Mouse (Mus musculus) erythroblast, adult 5-6 weeks (primary cell): ENCODE results near the gene Dok3. TPM values are rescaled to one million over a fixed set of nuclear protein-coding genes. Genes with fewer than 3 reads are reported as not detected.

ENCODE experiments used
- ATAC-seq: replicated peaks from 2 replicates; pipeline ENCODE4 v1.8.0; 2016; ENCODE audit warnings: moderate number of reproducible peaks, mild to moderate bottlenecking, moderate TSS enrichment, inconsistent platforms; ENCODE audit not compliant: poor library complexity, low FRiP score, severe bottlenecking
- total RNA-seq, 2 experiments: library from RNA; stranded (forward) in 1 of 2; stranded (reverse) in 1 of 2; fragments of 150-400 nt in 1 of 2; fragments of 200-764, 138-1000 nt in 1 of 2; gene quantifications; 2 replicates each; pipeline versions ENCODE4 v1.2.3 to v1.2.4; 2015 to 2017; ENCODE audit warnings: low replicate concordance in 2 of 2

Dok3 gene
- total RNA-seq, 2 experiments from 2014 or later = 12.9 to 19.2 TPM

DNA sequence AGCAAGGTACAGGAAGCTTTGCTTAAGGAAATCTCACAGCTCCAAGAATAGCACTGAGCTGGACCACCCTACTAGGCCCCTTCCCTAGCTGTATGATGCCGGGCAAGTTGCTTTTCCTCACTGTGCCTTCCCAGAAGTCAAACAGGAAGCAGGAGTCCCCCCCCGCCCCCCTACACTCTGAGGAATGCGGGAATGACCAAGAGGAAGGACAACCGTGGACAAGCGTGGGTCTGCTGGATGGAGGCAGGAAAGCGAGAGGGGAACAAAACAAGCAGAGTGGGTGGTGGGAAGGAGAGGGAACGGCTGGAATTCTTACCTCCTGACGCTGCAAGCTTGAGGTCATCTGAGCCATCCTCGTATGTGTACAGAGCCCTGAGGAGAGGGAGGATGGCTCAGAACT, 46.0 kb downstream of the Dok3 start:
- ATAC-seq = no peak

- no peak for ATAC-seq
Observed at GRCm38 (mm10) chr13:55482542-55482941, 46.6 kb downstream of the Dok3 start.

DNA sequence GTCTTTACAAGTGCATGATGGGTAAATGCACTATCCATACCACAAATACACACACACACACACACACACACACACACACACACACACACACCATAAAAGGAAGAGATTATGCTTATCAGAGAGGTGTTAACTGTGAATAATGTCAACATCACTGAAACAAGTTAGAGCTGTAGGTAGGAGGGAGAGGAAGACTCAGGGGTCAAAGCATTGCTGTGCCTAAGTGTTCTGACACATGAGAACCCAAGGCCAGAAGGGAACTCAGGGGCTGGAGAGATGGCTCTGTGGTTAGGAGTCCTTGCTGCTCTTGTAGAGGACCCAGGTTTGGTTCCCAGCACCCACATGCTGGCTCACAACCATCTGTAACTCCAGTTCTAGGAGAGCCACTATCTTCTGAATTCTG, 49.2 kb downstream of the Dok3 start:
- no peak for ATAC-seq

DNA sequence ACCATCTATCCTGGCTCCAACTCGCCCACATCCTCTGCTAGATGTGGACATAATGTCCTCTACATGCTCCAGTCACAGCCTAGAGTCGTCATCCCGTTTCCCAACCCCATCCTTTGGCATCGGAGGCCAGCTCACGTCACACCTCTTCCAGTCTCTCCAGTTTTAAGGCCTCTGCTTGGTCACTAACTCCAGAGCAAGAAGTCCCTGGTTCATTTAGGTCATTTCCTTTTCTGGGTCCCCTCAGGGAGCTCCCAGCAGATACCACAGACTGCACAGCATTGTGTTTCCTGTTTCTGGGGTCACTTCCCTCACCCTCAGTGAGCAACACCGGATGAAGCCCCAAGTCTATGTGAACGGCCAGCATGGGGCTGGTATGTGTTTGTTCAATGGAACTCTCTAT, 50.1 kb downstream of the Dok3 start:
- no peak for ATAC-seq

GRCm38 (mm10) chr13:55478036-55478435, 51.1 kb downstream of the Dok3 start:
- ATAC-seq = no peak

DNA sequence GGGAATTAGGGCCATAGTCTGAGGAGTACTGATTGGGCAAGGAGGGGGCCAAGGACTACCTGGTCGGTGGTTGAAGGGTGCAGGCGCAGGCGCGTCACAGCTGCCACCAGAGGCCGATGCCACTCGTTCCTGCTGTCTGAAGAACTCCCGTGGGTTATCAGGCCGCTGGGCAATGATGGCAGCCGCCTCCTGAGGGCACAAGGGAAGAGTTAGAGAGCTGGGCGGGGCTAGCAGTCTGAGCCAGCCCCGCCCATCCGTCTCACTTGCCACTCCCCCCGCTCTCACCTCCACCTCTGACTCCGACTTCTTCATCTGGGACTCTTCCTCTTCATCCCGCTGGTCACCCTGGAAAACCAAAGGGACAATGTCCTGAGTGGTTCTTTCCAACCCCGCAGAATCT, 51.6 kb downstream of the Dok3 start:
- ATAC-seq = no peak

DNA sequence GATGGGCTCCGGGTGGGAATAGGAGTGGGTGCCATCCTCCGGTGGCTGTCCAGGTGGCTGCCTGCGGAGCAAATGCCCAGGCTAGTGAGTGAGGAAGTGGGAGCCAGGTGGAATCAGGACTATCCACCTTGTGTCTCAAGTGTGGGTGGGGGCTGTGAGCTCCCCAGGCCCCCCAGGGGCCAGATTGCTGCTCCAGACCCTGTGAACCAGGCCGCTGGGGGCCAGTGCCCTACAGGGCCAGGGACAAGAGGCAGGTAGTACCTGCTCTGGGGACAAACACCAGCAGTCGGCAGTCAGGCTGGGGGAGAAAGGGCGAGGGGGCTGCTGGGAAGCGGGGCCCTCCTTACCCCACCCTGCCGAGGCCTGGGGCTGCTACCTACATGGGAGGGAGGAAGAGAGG, 52.8 kb downstream of the Dok3 start:
- ATAC-seq = no peak

DNA sequence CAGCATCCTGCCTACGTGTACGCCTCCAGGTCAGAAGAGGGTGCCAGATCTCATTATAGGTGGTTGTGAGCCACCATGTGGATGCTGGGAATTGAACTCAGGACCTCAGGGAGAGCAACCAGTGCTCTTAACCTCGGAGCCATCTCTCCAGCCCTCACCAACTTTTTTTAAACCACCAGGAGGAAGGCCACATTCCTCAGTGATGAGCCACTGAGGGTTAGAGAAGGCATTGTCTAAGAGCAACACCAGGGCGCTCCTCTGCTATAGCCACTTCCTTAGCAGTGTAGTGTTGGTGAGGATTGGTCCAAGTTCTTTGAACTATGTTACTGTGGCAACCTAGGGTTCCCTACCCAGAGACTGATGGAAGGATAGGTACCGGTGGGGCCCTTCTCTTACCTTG, 53.3 kb downstream of the Dok3 start:
- ATAC-seq = no peak

- ATAC-seq = no peak
Observed at GRCm38 (mm10) chr13:55474621-55475069, 54.5 kb downstream of the Dok3 start.

DNA sequence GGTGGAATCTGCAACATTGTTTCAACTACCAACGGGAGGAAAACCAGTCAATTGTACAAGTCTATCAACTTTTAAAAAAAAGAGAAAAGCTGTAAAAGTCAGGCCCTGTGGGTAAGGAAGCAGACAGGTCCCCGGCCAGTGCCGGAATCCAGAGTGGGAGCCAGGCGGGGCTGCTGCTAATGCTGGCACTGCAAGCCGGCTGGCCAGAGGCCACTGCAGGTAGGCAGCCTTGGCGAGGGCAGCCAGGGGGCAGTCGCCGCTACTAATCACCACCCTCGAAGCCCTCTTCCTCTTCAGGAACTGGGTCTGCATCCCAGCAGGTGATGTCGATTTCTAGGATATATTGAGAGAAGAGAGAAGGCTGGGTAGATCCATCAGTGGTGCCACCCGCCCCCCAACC, 55.1 kb downstream of the Dok3 start:
- no peak for ATAC-seq

Other genes with a start within 250 kb of the Dok3 start
- gene Prelid1, start 208.8 kb downstream of the Dok3 start, total RNA-seq (2015; ENCODE audit: low replicate concordance) = 130 and 134 TPM in 2 replicates
- gene Prelid1, start 208.8 kb downstream of the Dok3 start, total RNA-seq (2017; ENCODE audit: low replicate concordance) = 36.8 and 38.1 TPM in 2 replicates
- gene Rab24, start 207.3 kb downstream of the Dok3 start, total RNA-seq (2015; ENCODE audit: low replicate concordance) = 44.1 and 62.1 TPM in 2 replicates
- gene Rab24, start 207.3 kb downstream of the Dok3 start, total RNA-seq (2017; ENCODE audit: low replicate concordance) = 12.9 and 19.2 TPM in 2 replicates
- gene Mxd3, start 199.5 kb downstream of the Dok3 start, total RNA-seq (2015; ENCODE audit: low replicate concordance) = 14.2 and 15.0 TPM in 2 replicates
- gene Mxd3, start 199.5 kb downstream of the Dok3 start, total RNA-seq (2017; ENCODE audit: low replicate concordance) = 20.1 and 28.7 TPM in 2 replicates
- gene Lman2, start 166.5 kb downstream of the Dok3 start, total RNA-seq (2015; ENCODE audit: low replicate concordance) = 19.6 and 20.2 TPM in 2 replicates
- 31.8 and 33.4 TPM in 2 replicates for gene Lman2, start 166.5 kb downstream of the Dok3 start, total RNA-seq (2017; ENCODE audit: low replicate concordance)
- 9.0 and 14.2 TPM in 2 replicates for gene Rgs14, start 159.6 kb downstream of the Dok3 start, total RNA-seq (2015; ENCODE audit: low replicate concordance)
- 7.8 and 7.9 TPM in 2 replicates for gene Rgs14, start 159.6 kb downstream of the Dok3 start, total RNA-seq (2017; ENCODE audit: low replicate concordance)
- gene Slc34a1, start 131.1 kb downstream of the Dok3 start, total RNA-seq (2015; ENCODE audit: low replicate concordance) = not detected in 2 replicates
- gene Slc34a1, start 131.1 kb downstream of the Dok3 start, total RNA-seq (2017; ENCODE audit: low replicate concordance) = not detected in 2 replicates
- not detected in 2 replicates for gene Pfn3, start 114.1 kb downstream of the Dok3 start, total RNA-seq (2015; ENCODE audit: low replicate concordance)
- gene Pfn3, start 114.1 kb downstream of the Dok3 start, total RNA-seq (2017; ENCODE audit: low replicate concordance) = not detected in 2 replicates
- not detected in 2 replicates for gene F12, start 102.5 kb downstream of the Dok3 start, total RNA-seq (2015; ENCODE audit: low replicate concordance)
- gene F12, start 102.5 kb downstream of the Dok3 start, total RNA-seq (2017; ENCODE audit: low replicate concordance) = not detected in 2 replicates
- gene Grk6, start 84.2 kb downstream of the Dok3 start, total RNA-seq (2015; ENCODE audit: low replicate concordance) = 24.2 and 25.2 TPM in 2 replicates
- 33.4 and 38.2 TPM in 2 replicates for gene Grk6, start 84.2 kb downstream of the Dok3 start, total RNA-seq (2017; ENCODE audit: low replicate concordance)
- not detected in 2 replicates for gene Prr7, start 65.0 kb downstream of the Dok3 start, total RNA-seq (2015; ENCODE audit: low replicate concordance)
- not detected in 2 replicates for gene Prr7, start 65.0 kb downstream of the Dok3 start, total RNA-seq (2017; ENCODE audit: low replicate concordance)
- gene Dbn1, start 41.2 kb downstream of the Dok3 start, total RNA-seq (2015; ENCODE audit: low replicate concordance) = 0.42 TPM in 1 of 2 replicates, not detected in the other
- not detected in 2 replicates for gene Dbn1, start 41.2 kb downstream of the Dok3 start, total RNA-seq (2017; ENCODE audit: low replicate concordance)
- 1.7 and 1.9 TPM in 2 replicates for gene Pdlim7, start 15.6 kb downstream of the Dok3 start, total RNA-seq (2015; ENCODE audit: low replicate concordance)
- 2.4 and 2.9 TPM in 2 replicates for gene Pdlim7, start 15.6 kb downstream of the Dok3 start, total RNA-seq (2017; ENCODE audit: low replicate concordance)
- 1.3 and 3.6 TPM in 2 replicates for gene Ddx41, start 7.4 kb upstream of the Dok3 start, total RNA-seq (2015; ENCODE audit: low replicate concordance)
- 14.1 and 17.6 TPM in 2 replicates for gene Ddx41, start 7.4 kb upstream of the Dok3 start, total RNA-seq (2017; ENCODE audit: low replicate concordance)
- 35.9 and 38.6 TPM in 2 replicates for gene Fam193b, start 41.8 kb upstream of the Dok3 start, total RNA-seq (2015; ENCODE audit: low replicate concordance)
- gene Fam193b, start 41.8 kb upstream of the Dok3 start, total RNA-seq (2017; ENCODE audit: low replicate concordance) = 18.0 and 23.7 TPM in 2 replicates
- gene Tmed9, start 44.4 kb upstream of the Dok3 start, total RNA-seq (2015; ENCODE audit: low replicate concordance) = 16.3 and 23.4 TPM in 2 replicates
- 25.1 and 34.2 TPM in 2 replicates for gene Tmed9, start 44.4 kb upstream of the Dok3 start, total RNA-seq (2017; ENCODE audit: low replicate concordance)
- 0.77 and 0.84 TPM in 2 replicates for gene B4galt7, start 70.6 kb upstream of the Dok3 start, total RNA-seq (2015; ENCODE audit: low replicate concordance)
- gene B4galt7, start 70.6 kb upstream of the Dok3 start, total RNA-seq (2017; ENCODE audit: low replicate concordance) = 0.42 and 4.3 TPM in 2 replicates
- 12.9 and 14.6 TPM in 2 replicates for gene Caml, start 93.7 kb upstream of the Dok3 start, total RNA-seq (2015; ENCODE audit: low replicate concordance)
- 6.4 and 26.3 TPM in 2 replicates for gene Caml, start 93.7 kb upstream of the Dok3 start, total RNA-seq (2017; ENCODE audit: low replicate concordance)
- 32.6 and 35.4 TPM in 2 replicates for gene Ddx46, start 105.7 kb upstream of the Dok3 start, total RNA-seq (2015; ENCODE audit: low replicate concordance)
- 36.6 and 42.2 TPM in 2 replicates for gene Ddx46, start 105.7 kb upstream of the Dok3 start, total RNA-seq (2017; ENCODE audit: low replicate concordance)
- gene B230219D22Rik, start 163.8 kb upstream of the Dok3 start, total RNA-seq (2015; ENCODE audit: low replicate concordance) = 15.2 and 23.6 TPM in 2 replicates
- gene B230219D22Rik, start 163.8 kb upstream of the Dok3 start, total RNA-seq (2017; ENCODE audit: low replicate concordance) = 15.1 and 19.1 TPM in 2 replicates
- 10.4 and 11.5 TPM in 2 replicates for gene Txndc15, start 185.4 kb upstream of the Dok3 start, total RNA-seq (2015; ENCODE audit: low replicate concordance)
- gene Txndc15, start 185.4 kb upstream of the Dok3 start, total RNA-seq (2017; ENCODE audit: low replicate concordance) = 4.2 and 7.0 TPM in 2 replicates
- gene Pcbd2, start 198.1 kb upstream of the Dok3 start, total RNA-seq (2015; ENCODE audit: low replicate concordance) = 12.5 TPM in 1 of 2 replicates, not detected in the other
- gene Pcbd2, start 198.1 kb upstream of the Dok3 start, total RNA-seq (2017; ENCODE audit: low replicate concordance) = 11.2 and 24.4 TPM in 2 replicates